Mouse (Mus musculus) midbrain, embryonic 16.5 days (tissue): Measurements from ENCODE around the gene Apba2. TPM values are rescaled to one million over a fixed set of nuclear protein-coding genes. Genes with fewer than 3 reads are reported as not detected.

Experiments used
- ATAC-seq: fragments of 200-750 bp; cut with Nextera tagmentation; 2 replicates; pipeline ENCODE4 v1.8.0; 2017; ENCODE audit warnings: moderate TSS enrichment
- H3K27ac ChIP-seq: fragments of 300-500 bp; sonication (generic); 2 replicates; pipeline ENCODE4 v1.5.1; 2014; ENCODE audit warnings: mild to moderate bottlenecking, low read length, mixed read lengths
- H3K27me3 ChIP-seq: fragments of 300-500 bp; sonication (generic); 2 replicates; pipeline ENCODE4 v1.6.1; 2014; ENCODE audit warnings: low read depth, low read length, mixed read lengths; ENCODE audit not compliant: control insufficient read depth, insufficient read depth
- H3K36me3 ChIP-seq: fragments of 300-500 bp; sonication (generic); 2 replicates; pipeline ENCODE4 v1.6.1; 2014; ENCODE audit warnings: mild to moderate bottlenecking, low read length, moderate library complexity, mixed read lengths; ENCODE audit not compliant: control insufficient read depth, insufficient read depth
- H3K4me1 ChIP-seq: fragments of 300-500 bp; sonication (generic); 2 replicates; pipeline ENCODE4 v1.6.1; 2014; ENCODE audit warnings: mild to moderate bottlenecking, low read length, mixed read lengths; ENCODE audit not compliant: control insufficient read depth, insufficient read depth
- H3K4me2 ChIP-seq: fragments of 300-500 bp; sonication (generic); 2 replicates; pipeline ENCODE4 v1.6.1; 2014; ENCODE audit warnings: mild to moderate bottlenecking, low read length, mixed read lengths
- H3K4me3 ChIP-seq: fragments of 300-500 bp; sonication (generic); 2 replicates; pipeline ENCODE4 v1.5.1; 2014; ENCODE audit warnings: low read depth, mild to moderate bottlenecking, low read length, moderate library complexity, mixed read lengths
- H3K9ac ChIP-seq: fragments of 300-500 bp; sonication (generic); 2 replicates; pipeline ENCODE4 v1.6.1; 2014; ENCODE audit warnings: low read depth, low read length, mixed read lengths
- H3K9me3 ChIP-seq: fragments of 300-500 bp; sonication (generic); replicated peaks from 2 replicates; pipeline ENCODE4 v1.6.1; 2014; ENCODE audit warnings: mild to moderate bottlenecking, low read length, mixed read lengths; ENCODE audit not compliant: control insufficient read depth, poor library complexity, severe bottlenecking
- WGBS: fragments of 180-500 bp; shearing (Covaris S2); extraction: QIAGEN DNeasy Blood & Tissue Kit; methylation state at CpG from one replicate; pipeline ENCODE4 v1.1.7; 2014; 5-methylcytosine and 5-hydroxymethylcytosine counted together
- polyA plus RNA-seq: library from polyadenylated mRNA; unstranded; fragments of >200 nt; fragmentation: Nextera tagmentation; extraction: Ambion mirVana; gene quantifications from 2 replicates; pipeline ENCODE4 v1.2.1, GENCODE M21; 2015

Apba2 gene
- polyA plus RNA-seq, 1 experiment from 2014 or later = 208 TPM

GRCm38 (mm10) chr7:64697791-64698337, 196.4 kb downstream of the Apba2 start:
- Histone ChIP-seq H3K4me1 (peaks cover 20% of the 10 kb centered on the region), H3K36me3 (no peaks in the 10 kb centered on the region; the same call in none of the 2 replicates), H3K27ac (peak overlapping the region; percentile 44; the same call in 1 of the 2 replicates)

GRCm38 (mm10) chr7:64704060-64704595, 202.6 kb downstream of the Apba2 start:
- Histone ChIP-seq H3K4me2 (no peak overlapping the region), H3K9me3 (no peaks in the 10 kb centered on the region), H3K36me3 (no peaks in the 10 kb centered on the region), H3K9ac (no peak overlapping the region), H3K27ac (no peak overlapping the region), H3K4me3 (no peak overlapping the region), H3K4me1 (peaks cover 3% of the 10 kb centered on the region; the same call in 1 of the 2 replicates), H3K27me3 (no peaks in the 10 kb centered on the region)
- WGBS = 78% methylated on average over 5 of the region's 5 CpGs
- ATAC-seq = no peak

More at GRCm38 (mm10) chr7:64697791-64698337, 196.4 kb downstream of the Apba2 start:
- no peak for ATAC-seq
- H3K27me3 ChIP-seq = no peaks in the 10 kb centered on the region
- H3K4me2 ChIP-seq = no peak overlapping the region
- no peak overlapping the region for H3K9ac ChIP-seq
- no peaks in the 10 kb centered on the region for H3K9me3 ChIP-seq
- no peak overlapping the region for H3K4me3 ChIP-seq
- whole genome bisulfite sequencing = 56% methylated on average over 6 of the region's 6 CpGs

DNA sequence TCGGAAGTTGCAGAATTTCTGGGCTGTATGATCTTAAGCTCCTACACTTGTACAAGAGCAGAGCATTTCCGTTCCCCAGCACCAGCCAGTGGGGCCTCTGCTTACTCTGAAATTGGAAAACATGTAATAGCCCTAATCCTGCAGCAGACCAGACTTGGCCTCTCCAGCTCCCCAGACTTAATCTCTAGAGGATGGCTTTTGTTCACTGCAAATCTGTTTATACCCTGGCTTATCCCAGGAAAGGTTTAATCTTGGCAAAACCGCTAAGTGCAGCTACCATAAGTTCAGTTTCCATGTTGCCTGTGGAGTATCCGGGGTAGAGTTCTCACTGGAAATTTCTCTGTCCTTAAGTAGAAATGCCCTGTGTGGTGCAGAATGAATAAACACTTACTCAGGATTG, 206.7 kb downstream of the Apba2 start:
- no peaks in the 10 kb centered on the region for H3K27me3 ChIP-seq
- WGBS = 48% methylated on average over 4 of the region's 4 CpGs
- H3K9me3 ChIP-seq = no peaks in the 10 kb centered on the region
- H3K9ac ChIP-seq = no peak overlapping the region
- peaks cover 3% of the 10 kb centered on the region; the same call in 1 of the 2 replicates for H3K4me1 ChIP-seq
- H3K4me3 ChIP-seq = no peak overlapping the region
- no peak overlapping the region for H3K4me2 ChIP-seq
- H3K36me3 ChIP-seq = no peaks in the 10 kb centered on the region
- ATAC-seq = no peak
- no peak overlapping the region for H3K27ac ChIP-seq

DNA sequence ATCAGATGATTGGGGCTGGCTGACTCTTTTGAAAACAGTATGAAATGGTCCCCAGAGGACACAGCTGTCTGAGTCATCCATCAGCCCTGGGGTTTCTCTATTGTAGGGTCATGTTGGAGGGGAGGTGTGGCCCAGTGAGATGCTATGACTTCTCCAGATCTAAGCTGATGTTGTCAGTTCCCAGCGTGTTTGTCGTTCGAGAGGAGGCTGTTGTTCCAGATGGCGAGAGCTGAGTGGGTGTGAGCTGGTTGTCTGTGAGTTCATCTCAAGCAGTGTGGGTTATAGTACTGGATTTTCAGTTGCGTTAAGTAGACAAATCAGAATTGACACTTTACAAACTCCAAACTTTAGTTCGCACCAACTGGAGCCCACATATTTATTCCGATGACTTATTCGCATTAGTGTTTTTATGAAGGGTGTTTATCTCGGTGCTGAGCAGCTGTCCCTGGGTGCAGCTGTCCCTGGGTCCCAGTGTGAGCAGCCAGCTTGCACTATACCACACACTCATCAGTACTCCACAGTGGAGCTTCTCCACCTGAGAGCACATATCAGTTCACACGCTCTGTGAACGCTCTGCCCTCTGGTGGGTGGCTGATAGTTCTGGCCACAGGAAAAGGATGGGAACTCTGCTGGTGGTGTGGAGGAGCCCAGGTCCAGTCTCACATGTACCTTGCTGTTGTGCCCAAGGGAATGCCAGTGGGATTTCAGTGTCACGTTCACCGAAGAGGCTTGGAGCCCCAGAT, 208.2 kb downstream of the Apba2 start:
- 88% methylated on average over 13 of the region's 13 CpGs for WGBS
- H3K9me3 ChIP-seq = no peaks in the 10 kb centered on the region
- no peak overlapping the region for H3K4me2 ChIP-seq
- ATAC-seq = peak; percentile 52
- no peaks in the 10 kb centered on the region for H3K36me3 ChIP-seq
- no peak overlapping the region for H3K4me3 ChIP-seq
- H3K27me3 ChIP-seq = no peaks in the 10 kb centered on the region
- no peak overlapping the region for H3K9ac ChIP-seq
- peaks cover 3% of the 10 kb centered on the region; the same call in 1 of the 2 replicates for H3K4me1 ChIP-seq
- no peak overlapping the region for H3K27ac ChIP-seq

GRCm38 (mm10) chr7:64716286-64716685, 214.8 kb downstream of the Apba2 start:
- 58% methylated on average over 2 of the region's 2 CpGs for WGBS
- no peak overlapping the region for H3K4me2 ChIP-seq
- H3K27me3 ChIP-seq = no peaks in the 10 kb centered on the region
- no peaks in the 10 kb centered on the region for H3K9me3 ChIP-seq
- ATAC-seq = no peak
- no peak overlapping the region for H3K9ac ChIP-seq
- no peaks in the 10 kb centered on the region for H3K36me3 ChIP-seq
- H3K4me1 ChIP-seq = no peaks in the 10 kb centered on the region
- no peak overlapping the region for H3K27ac ChIP-seq
- H3K4me3 ChIP-seq = no peak overlapping the region

DNA sequence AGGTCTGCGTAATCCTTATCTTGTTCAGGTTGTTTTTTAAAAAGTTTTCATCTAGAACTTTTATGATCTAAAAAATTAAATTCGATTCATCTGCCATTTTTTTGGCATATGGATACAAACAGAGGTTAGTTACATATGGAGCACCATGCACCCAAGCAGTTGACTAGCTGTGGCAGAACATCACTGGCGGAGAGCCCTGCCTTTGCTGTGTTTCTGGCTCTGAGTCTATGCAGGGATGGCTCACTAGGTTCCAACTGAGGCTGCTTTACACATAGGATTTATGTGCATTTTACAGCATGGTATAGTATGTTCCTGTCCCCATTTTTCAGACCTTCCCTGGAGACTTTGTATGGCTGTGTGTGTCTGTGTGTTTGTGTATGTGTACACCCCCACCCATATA, 221.8 kb downstream of the Apba2 start:
- no peak for ATAC-seq

DNA sequence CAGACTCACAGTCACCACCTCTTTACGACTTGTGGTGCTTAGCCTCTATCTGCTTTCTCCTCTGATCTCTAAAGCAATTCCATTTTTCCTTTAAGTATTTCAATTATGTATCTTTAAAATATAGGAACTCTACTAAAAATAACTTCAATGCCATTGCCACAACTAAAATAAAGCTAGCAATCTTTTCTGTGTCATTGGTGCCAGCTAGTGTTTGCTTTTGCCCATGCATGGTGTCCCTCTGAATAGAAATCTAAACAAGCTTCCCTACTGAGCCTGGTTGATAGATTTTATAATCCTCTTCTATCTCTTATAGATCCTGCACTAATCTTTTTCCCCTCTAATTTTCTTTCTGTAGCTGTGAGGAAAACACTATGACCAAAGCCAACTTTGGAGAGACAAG, 222.9 kb downstream of the Apba2 start:
- WGBS = 76% methylated on average over 1 of the region's 1 CpGs
- no peak overlapping the region for H3K4me3 ChIP-seq
- ATAC-seq = no peak
- no peaks in the 10 kb centered on the region for H3K36me3 ChIP-seq
- H3K9me3 ChIP-seq = no peaks in the 10 kb centered on the region
- H3K27ac ChIP-seq = no peak overlapping the region
- peaks cover 13% of the 10 kb centered on the region for H3K4me1 ChIP-seq
- H3K27me3 ChIP-seq = no peaks in the 10 kb centered on the region
- no peak overlapping the region for H3K9ac ChIP-seq
- no peak overlapping the region for H3K4me2 ChIP-seq

More for the DNA sequence above, 221.8 kb downstream of the Apba2 start:
- peaks cover 13% of the 10 kb centered on the region for H3K4me1 ChIP-seq
- 89% methylated on average over 3 of the region's 3 CpGs for WGBS
- H3K4me3 ChIP-seq = no peak overlapping the region
- H3K9ac ChIP-seq = no peak overlapping the region
- no peak overlapping the region for H3K27ac ChIP-seq
- H3K9me3 ChIP-seq = no peaks in the 10 kb centered on the region
- H3K4me2 ChIP-seq = no peak overlapping the region
- H3K36me3 ChIP-seq = no peaks in the 10 kb centered on the region
- no peaks in the 10 kb centered on the region for H3K27me3 ChIP-seq

DNA sequence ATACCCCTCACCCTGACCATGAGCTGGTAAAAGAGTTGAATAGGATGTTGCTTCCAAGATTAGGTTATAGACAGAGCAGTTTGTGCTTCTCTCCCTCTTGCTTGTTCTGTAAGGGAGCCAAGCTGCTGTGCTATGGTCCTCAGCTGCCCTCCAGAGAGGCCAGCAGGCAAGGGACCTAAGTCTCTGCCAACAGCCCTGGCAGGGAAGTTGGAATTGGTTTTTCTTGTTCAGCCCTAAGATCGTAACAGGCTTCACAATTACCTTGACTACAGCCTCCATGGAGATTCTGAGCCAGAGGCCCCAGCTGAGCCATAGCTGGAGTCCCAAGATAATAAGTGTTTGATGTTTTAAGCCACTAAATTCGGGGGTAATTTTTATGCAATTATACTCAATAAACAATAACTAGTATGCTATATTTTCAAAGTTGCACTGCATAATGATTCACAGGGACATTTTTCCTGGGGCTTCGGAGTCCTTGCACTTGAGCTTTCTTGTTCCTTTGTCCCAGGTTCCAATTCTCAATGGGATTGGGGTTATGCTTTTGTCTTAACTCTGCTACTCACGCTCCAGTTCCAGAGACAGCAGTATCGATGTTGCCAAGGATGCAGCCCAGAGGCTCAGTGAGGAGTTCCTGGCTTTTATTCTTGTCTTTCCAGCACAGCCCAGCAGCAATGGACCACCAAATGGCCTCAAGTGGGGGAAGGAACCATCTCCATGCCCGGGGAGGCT, 224.6 kb downstream of the Apba2 start:
- Histone ChIP-seq H3K27ac (peak overlapping the region; percentile 60), H3K36me3 (no peaks in the 10 kb centered on the region), H3K4me2 (no peak overlapping the region), H3K9me3 (no peaks in the 10 kb centered on the region), H3K4me3 (no peak overlapping the region), H3K4me1 (peaks cover 13% of the 10 kb centered on the region), H3K27me3 (no peaks in the 10 kb centered on the region), H3K9ac (no peak overlapping the region)
- WGBS = 50% methylated on average over 6 of the region's 6 CpGs
- peak; percentile 38; the same call in 1 of the 2 replicates for ATAC-seq
